In genomic region chr1:58700580-58701162, GRCm38 (mm10) we compare ENCODE assay signal across 32 mouse cellular contexts. TPM values are rescaled to one million over a fixed set of nuclear protein-coding genes. Genes with fewer than 3 reads are reported as not detected.
"Had no signal": no experiment of that assay in that cellular context is flagged by ENCODE, and none has a peak within 500 bp of the region (broad histone marks: within the 10 kb centered on the region; RNA-seq: fewer than 3 reads in every experiment).

No protein-coding gene starts in this region.

RNA-seq across cellular contexts. Expression of gene Als2cr12, which starts 4.9 kb away (rescaled TPM):
- total RNA-seq: gastrocnemius, adult 2 months; gastrocnemius, postnatal 10 days; gastrocnemius, postnatal 25 days; heart, adult 18-20 months; heart, adult 8-10 months; heart, postnatal 25 days; heart, postnatal 4 days; layer of hippocampus, adult 18-20 months; layer of hippocampus, adult 8-10 months; layer of hippocampus, postnatal 14 days; layer of hippocampus, postnatal 36 days; left cerebral cortex, adult 18-20 months; left cerebral cortex, adult 8-10 months; left cerebral cortex, postnatal 10 days; left cerebral cortex, postnatal 25 days; left cerebral cortex, postnatal 4 days had no signal
- polyA plus RNA-seq: frontal cortex, adult 2 months; heart, embryonic 10.5 days; heart, embryonic 12.5 days; heart, embryonic 14.5 days; heart, embryonic 16.5 days; hindbrain, embryonic 10.5 days; hindbrain, embryonic 12.5 days; hindbrain, embryonic 14.5 days; hindbrain, embryonic 16.5 days; inflammation-experienced regulatory T-cells, adult 6 months; kidney, embryonic 15.5 days; limb, embryonic 11.5 days; limb, embryonic 13.5 days; liver, adult 2 months; liver, embryonic 12.5 days; liver, embryonic 14.5 days had no signal
